Mouse (Mus musculus) embryonic facial prominence, embryonic 14.5 days (tissue): ENCODE measurements around the gene Ccl4. TPM values are rescaled to one million over a fixed set of nuclear protein-coding genes. Genes with fewer than 3 reads are reported as not detected.

ENCODE experiments used
- ATAC-seq: fragments of 200-750 bp; cut with Nextera tagmentation; 2 replicates; pipeline ENCODE4 v1.8.0; 2017; ENCODE audit warnings: low read depth, moderate number of reproducible peaks, moderate TSS enrichment
- DNase-seq: peaks from one replicate; pipeline ENCODE4 v3.0.0-alpha.2; 2015; ENCODE audit warnings: low spot score
- H3K27ac ChIP-seq: fragments of 300-500 bp; sonication (generic); replicated peaks from 2 replicates; pipeline ENCODE4 v1.5.1; 2014; ENCODE audit warnings: low read depth, mild to moderate bottlenecking, low read length, moderate library complexity
- H3K27me3 ChIP-seq: fragments of 300-500 bp; sonication (generic); replicated peaks from 2 replicates; pipeline ENCODE4 v1.6.1; 2014; ENCODE audit warnings: low read length; ENCODE audit not compliant: control insufficient read depth, insufficient read depth
- H3K36me3 ChIP-seq: fragments of 300-500 bp; sonication (generic); 2 replicates; pipeline ENCODE4 v1.6.1; 2014; ENCODE audit warnings: low read length, mixed read lengths; ENCODE audit not compliant: control insufficient read depth, insufficient read depth
- H3K4me1 ChIP-seq: fragments of 300-500 bp; sonication (generic); 2 replicates; pipeline ENCODE4 v1.6.1; 2014; ENCODE audit warnings: antibody characterized with exemption, low read length; ENCODE audit not compliant: control insufficient read depth, insufficient read depth
- H3K4me2 ChIP-seq: fragments of 300-500 bp; sonication (generic); 2 replicates; pipeline ENCODE4 v1.6.1; 2014; ENCODE audit warnings: low read depth, mild to moderate bottlenecking, low read length, moderate library complexity, mixed read lengths
- H3K4me3 ChIP-seq: fragments of 300-500 bp; sonication (generic); 2 replicates; pipeline ENCODE4 v1.5.1; 2014; ENCODE audit warnings: low read depth, mild to moderate bottlenecking, low read length
- H3K9ac ChIP-seq: fragments of 300-500 bp; sonication (generic); 2 replicates; pipeline ENCODE4 v1.6.1; 2014; ENCODE audit warnings: low read depth, mild to moderate bottlenecking, low read length, moderate library complexity, mixed read lengths
- H3K9me3 ChIP-seq: fragments of 300-500 bp; sonication (generic); 2 replicates; pipeline ENCODE4 v1.6.1; 2016; ENCODE audit warnings: low read length; ENCODE audit not compliant: control insufficient read depth
- WGBS: fragments of 180-500 bp; shearing (Covaris S2); extraction: QIAGEN DNeasy Blood & Tissue Kit; methylation state at CpG from one replicate; pipeline ENCODE4 v1.1.7; 2014; 5-methylcytosine and 5-hydroxymethylcytosine counted together
- polyA plus RNA-seq: library from polyadenylated mRNA; unstranded; fragments of >200 nt; fragmentation: Nextera tagmentation; extraction: Ambion mirVana; gene quantifications from 2 replicates; pipeline ENCODE4 v1.2.1, GENCODE M21; 2014

The Ccl4 gene
- polyA plus RNA-seq, 1 experiment from 2014 or later: 1.0 TPM

- H3K4me1 ChIP-seq: no peaks in the 10 kb centered on the region
- no peaks in the 10 kb centered on the region for H3K36me3 ChIP-seq
- H3K9ac ChIP-seq: no peak overlapping the region
- no peaks in the 10 kb centered on the region for H3K27me3 ChIP-seq
- H3K4me3 ChIP-seq: no peak overlapping the region
- no peak for ATAC-seq
- no peak overlapping the region for H3K4me2 ChIP-seq
- H3K27ac ChIP-seq: no peak overlapping the region
- no peaks in the 10 kb centered on the region for H3K9me3 ChIP-seq
- no peak for DNase-seq
- WGBS: 75% methylated on average over 4 of the region's 4 CpGs
These were observed 28.0 kb upstream of the Ccl4 start for GRCm38 (mm10) chr11:83634425-83634824.

- H3K36me3 ChIP-seq: no peaks in the 10 kb centered on the region
- 90% methylated on average over 2 of the region's 2 CpGs for WGBS
- ATAC-seq (no peak), DNase-seq (no peak)
- no peaks in the 10 kb centered on the region for H3K4me1 ChIP-seq
- no peaks in the 10 kb centered on the region for H3K27me3 ChIP-seq
- no peak overlapping the region for H3K4me2 ChIP-seq
- H3K9ac ChIP-seq: no peak overlapping the region
- no peak overlapping the region for H3K27ac ChIP-seq
- no peak overlapping the region for H3K4me3 ChIP-seq
- H3K9me3 ChIP-seq: no peaks in the 10 kb centered on the region
These were observed 27.5 kb upstream of the Ccl4 start for GRCm38 (mm10) chr11:83634898-83635297.

- ATAC-seq (no peak), DNase-seq (no peak)
- 83% methylated on average over 1 of the region's 1 CpGs for WGBS
- H3K4me3 ChIP-seq: no peak overlapping the region
- no peak overlapping the region for H3K4me2 ChIP-seq
- H3K9ac ChIP-seq: no peak overlapping the region
- H3K27me3 ChIP-seq: no peaks in the 10 kb centered on the region
- no peaks in the 10 kb centered on the region for H3K4me1 ChIP-seq
- no peak overlapping the region for H3K27ac ChIP-seq
- H3K9me3 ChIP-seq: no peaks in the 10 kb centered on the region
- H3K36me3 ChIP-seq: no peaks in the 10 kb centered on the region
These were observed 25.6 kb upstream of the Ccl4 start for GRCm38 (mm10) chr11:83636742-83637235.

- Histone ChIP-seq H3K36me3 (no peaks in the 10 kb centered on the region), H3K4me3 (no peak overlapping the region), H3K4me1 (no peaks in the 10 kb centered on the region), H3K27ac (no peak overlapping the region), H3K27me3 (no peaks in the 10 kb centered on the region), H3K4me2 (no peak overlapping the region), H3K9ac (no peak overlapping the region), H3K9me3 (no peaks in the 10 kb centered on the region)
- DNase-seq (no peak), ATAC-seq (no peak)
- WGBS: 61% methylated on average over 2 of the region's 2 CpGs
These were observed 23.4 kb upstream of the Ccl4 start for GRCm38 (mm10) chr11:83638934-83639333.

GRCm38 (mm10) chr11:83639533-83639932 is 22.9 kb upstream of the Ccl4 start:
- Histone ChIP-seq H3K9ac (no peak overlapping the region), H3K36me3 (no peaks in the 10 kb centered on the region), H3K4me3 (no peak overlapping the region), H3K4me1 (no peaks in the 10 kb centered on the region), H3K27me3 (no peaks in the 10 kb centered on the region), H3K27ac (no peak overlapping the region), H3K4me2 (no peak overlapping the region), H3K9me3 (no peaks in the 10 kb centered on the region)
- ATAC-seq (no peak), DNase-seq (no peak)
- 43% methylated on average over 3 of the region's 3 CpGs for WGBS

- Histone ChIP-seq H3K9ac (no peak overlapping the region), H3K27ac (no peak overlapping the region), H3K9me3 (no peaks in the 10 kb centered on the region), H3K27me3 (no peaks in the 10 kb centered on the region), H3K4me3 (no peak overlapping the region), H3K4me1 (no peaks in the 10 kb centered on the region), H3K4me2 (no peak overlapping the region), H3K36me3 (no peaks in the 10 kb centered on the region)
- no peak for ATAC-seq
- no peak for DNase-seq
- WGBS: 81% methylated on average over 5 of the region's 5 CpGs
These were observed 22.2 kb upstream of the Ccl4 start for GRCm38 (mm10) chr11:83640141-83640540.

- Histone ChIP-seq H3K36me3 (no peaks in the 10 kb centered on the region), H3K4me2 (no peak overlapping the region), H3K27me3 (no peaks in the 10 kb centered on the region), H3K27ac (no peak overlapping the region), H3K4me3 (no peak overlapping the region), H3K9ac (no peak overlapping the region), H3K9me3 (no peaks in the 10 kb centered on the region), H3K4me1 (no peaks in the 10 kb centered on the region)
- ATAC-seq (no peak), DNase-seq (no peak)
- WGBS: 84% methylated on average over 2 of the region's 2 CpGs
These were observed 21.2 kb upstream of the Ccl4 start for GRCm38 (mm10) chr11:83641216-83641615.

- Histone ChIP-seq H3K4me1 (no peaks in the 10 kb centered on the region), H3K36me3 (no peaks in the 10 kb centered on the region), H3K4me2 (no peak within 1 kb of the TSS), H3K27me3 (no peaks in the 10 kb centered on the region), H3K9ac (no peak within 1 kb of the TSS), H3K4me3 (no peak within 1 kb of the TSS), H3K27ac (no peak within 1 kb of the TSS), H3K9me3 (no peaks in the 10 kb centered on the region)
- ATAC-seq (no peak), DNase-seq (no peak)
- WGBS: 74% methylated on average over 1 of the region's 1 CpGs
These were observed 16.9 kb upstream of the Ccl4 start, which contains the start of gene Rpl9-ps1 for GRCm38 (mm10) chr11:83645521-83645920. Gene Rpl9-ps1 (minus strand): TSS chr11:83645621.

- WGBS: 84% methylated on average over 6 of the region's 6 CpGs
- Histone ChIP-seq H3K4me3 (no peak overlapping the region), H3K9ac (no peak overlapping the region), H3K4me2 (no peak overlapping the region), H3K27me3 (no peaks in the 10 kb centered on the region), H3K36me3 (no peaks in the 10 kb centered on the region), H3K4me1 (no peaks in the 10 kb centered on the region), H3K9me3 (no peaks in the 10 kb centered on the region), H3K27ac (no peak overlapping the region)
- ATAC-seq (no peak), DNase-seq (peak; percentile 44)
These were observed 15.8 kb upstream of the Ccl4 start for GRCm38 (mm10) chr11:83646356-83647149.
